Mouse (Mus musculus): Measurements from ENCODE around the gene Psenen. TPM values are rescaled to one million over a fixed set of nuclear protein-coding genes. Genes with fewer than 3 reads are reported as not detected.
A peak's percentile ranks its signal among the peaks of the same experiment; 100 is the strongest.

Psenen gene
- polyA plus RNA-seq, 1 experiment from 2014 or later, result 119 TPM

DNA sequence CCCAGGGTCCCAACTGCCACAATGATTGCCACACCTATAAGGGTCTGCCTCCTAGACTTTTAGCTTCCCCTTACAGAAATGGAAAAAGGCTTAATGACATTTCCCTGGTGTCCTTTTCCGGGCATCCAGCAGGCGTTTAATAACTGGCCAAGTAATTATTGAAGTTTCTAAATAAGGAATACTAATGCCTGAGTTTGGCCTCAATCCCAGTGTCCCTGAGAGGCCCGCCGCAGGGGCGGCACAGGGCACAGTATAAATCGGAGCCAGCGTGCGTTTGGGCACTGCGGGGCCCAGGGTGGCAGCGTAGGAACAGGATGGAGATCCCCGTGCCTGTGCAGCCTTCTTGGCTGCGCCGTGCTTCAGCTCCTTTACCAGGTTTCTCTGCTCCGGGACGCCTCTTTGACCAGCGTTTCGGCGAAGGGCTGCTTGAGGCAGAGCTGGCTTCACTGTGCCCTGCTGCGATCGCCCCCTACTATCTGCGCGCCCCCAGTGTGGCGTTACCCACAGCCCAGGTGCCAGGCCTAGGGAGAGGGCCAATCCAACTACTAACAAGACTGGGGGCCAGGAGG, 10.3 kb downstream of the Psenen start:
- H3K36me3 ChIP-seq (ENCODE audit: control insufficient read depth, insufficient read depth, low read length), result peaks cover 32% of the 10 kb centered on the region
- ATAC-seq (replicated peaks; ENCODE audit: low FRiP score, low TSS enrichment, low read depth), result no peak
- H3K27me3 ChIP-seq (replicated peaks; ENCODE audit: control insufficient read depth, insufficient read depth, low read length), result no peaks in the 10 kb centered on the region
- peaks cover 8% of the 10 kb centered on the region for H3K4me1 ChIP-seq (replicated peaks; ENCODE audit: control insufficient read depth, insufficient read depth, low read length)
- peak; percentile 64 for DNase-seq (ENCODE audit: low spot score)
- H3K4me2 ChIP-seq (ENCODE audit: low read length), result peak overlapping the region; percentile 86
- no peaks in the 10 kb centered on the region for H3K9me3 ChIP-seq (ENCODE audit: control insufficient read depth, low read length)
- H3K9ac ChIP-seq (ENCODE audit: low read length), result peak overlapping the region; percentile 69
- H3K4me3 ChIP-seq (ENCODE audit: low read depth, low read length), result peak overlapping the region; percentile 78
- peak overlapping the region; percentile 96; the same call in 1 of the 2 replicates for H3K27ac ChIP-seq (ENCODE audit: low read depth)
- WGBS, result 4% methylated on average over 23 of the region's 23 CpGs

DNA sequence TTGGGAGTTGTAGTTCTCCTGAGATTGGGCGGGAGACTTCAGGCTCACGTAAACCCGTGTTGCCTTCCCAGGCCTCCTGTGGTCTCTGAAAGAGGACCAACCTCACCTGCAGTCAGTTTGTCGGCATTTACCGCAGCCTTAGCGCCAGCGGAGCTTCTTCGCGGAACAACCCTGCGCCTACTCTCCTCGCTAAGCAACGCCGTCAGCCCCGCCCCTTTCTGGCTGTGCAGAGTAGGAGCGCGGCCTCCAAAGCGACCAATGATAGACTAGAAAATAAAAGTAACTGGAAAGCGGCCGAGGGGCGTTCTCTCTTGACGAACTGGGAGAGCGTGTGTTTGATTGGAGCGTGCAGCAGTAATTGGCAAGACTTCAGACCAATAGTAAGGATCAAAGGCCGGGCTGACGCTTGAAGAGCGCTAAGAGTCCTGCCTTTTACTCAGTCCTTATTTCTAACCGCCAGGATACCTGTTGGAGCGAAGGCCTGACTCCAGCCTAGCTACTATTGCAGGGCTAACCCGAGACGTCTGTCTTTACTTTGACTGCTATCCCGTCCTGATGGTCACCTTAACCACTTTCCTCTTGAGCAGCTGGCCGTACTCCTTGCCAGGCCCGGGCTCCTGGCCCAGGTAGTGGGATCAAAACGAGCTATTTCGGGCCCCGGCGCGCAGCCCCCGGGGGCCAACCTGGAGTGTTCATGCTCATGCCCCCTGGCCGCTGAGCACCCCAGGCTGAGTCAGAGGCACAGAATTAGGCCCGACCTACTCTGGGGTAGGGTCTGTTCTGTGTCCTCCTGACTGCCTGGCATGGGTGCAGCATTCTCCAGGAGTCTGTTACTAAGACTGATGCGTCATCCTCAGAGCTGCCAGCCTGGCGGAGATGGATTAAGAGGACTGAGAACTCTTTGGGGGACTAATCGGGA, 11.1 kb downstream of the Psenen start, which contains the start of the genes Hspb6 and Proser3:
Gene Hspb6, plus strand, starts transcription at position 77 of the 919 bp plus-strand sequence.
Gene Proser3, minus strand, starts transcription at position 198 of the 919 bp plus-strand sequence.
- H3K4me2 ChIP-seq (ENCODE audit: low read length), result peak within 1 kb of the TSS; percentile 86
- no peaks in the 10 kb centered on the region for H3K27me3 ChIP-seq (replicated peaks; ENCODE audit: control insufficient read depth, insufficient read depth, low read length)
- peaks cover 8% of the 10 kb centered on the region for H3K4me1 ChIP-seq (replicated peaks; ENCODE audit: control insufficient read depth, insufficient read depth, low read length)
- no peaks in the 10 kb centered on the region for H3K9me3 ChIP-seq (ENCODE audit: control insufficient read depth, low read length)
- H3K36me3 ChIP-seq (ENCODE audit: control insufficient read depth, insufficient read depth, low read length), result peaks cover 34% of the 10 kb centered on the region
- WGBS, result 1% methylated on average over 44 of the region's 44 CpGs
- ATAC-seq (replicated peaks; ENCODE audit: low FRiP score, low TSS enrichment, low read depth) (peak; percentile 94), DNase-seq (ENCODE audit: low spot score) (peak; percentile 98)
- H3K27ac ChIP-seq (ENCODE audit: low read depth), result peak within 1 kb of the TSS; percentile 96
- peak within 1 kb of the TSS; percentile 69 for H3K9ac ChIP-seq (ENCODE audit: low read length)
- H3K4me3 ChIP-seq (ENCODE audit: low read depth, low read length), result peak within 1 kb of the TSS; percentile 78

DNA sequence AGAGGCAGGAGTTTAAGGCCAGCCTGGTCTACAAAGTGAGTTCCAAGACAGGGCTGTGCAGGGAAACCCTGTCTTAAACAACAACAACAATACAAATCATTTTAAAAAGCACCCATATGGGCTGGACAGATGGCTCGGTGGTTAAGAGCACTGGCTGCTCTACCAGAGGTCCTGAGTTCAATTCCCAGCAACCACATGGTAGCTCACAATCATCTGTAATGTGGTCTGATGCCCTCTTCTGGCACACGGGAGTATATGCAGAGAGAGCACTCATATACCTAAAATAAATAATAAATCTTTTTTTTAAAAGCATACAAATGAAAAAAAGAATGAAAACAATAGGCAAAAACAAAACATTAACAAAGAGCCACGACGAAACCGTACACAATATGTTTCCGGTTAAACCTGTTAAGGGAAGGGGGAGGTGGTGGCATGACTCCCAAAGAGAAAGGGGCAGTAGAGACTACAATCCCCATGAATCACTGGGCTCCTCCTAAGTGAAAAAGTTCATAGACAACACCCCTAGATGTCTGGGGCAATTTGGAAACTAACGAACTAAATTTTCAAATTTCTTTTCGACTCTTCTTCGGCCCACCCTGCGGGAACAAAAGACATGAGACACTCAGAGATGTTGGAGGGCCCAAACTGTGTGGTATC, 11.9 kb downstream of the Psenen start:
- H3K4me3 ChIP-seq (ENCODE audit: low read depth, low read length), result peak overlapping the region; percentile 78
- H3K4me2 ChIP-seq (ENCODE audit: low read length), result peak overlapping the region; percentile 86
- peaks cover 32% of the 10 kb centered on the region for H3K36me3 ChIP-seq (ENCODE audit: control insufficient read depth, insufficient read depth, low read length)
- DNase-seq (ENCODE audit: low spot score), result no peak
- ATAC-seq (replicated peaks; ENCODE audit: low FRiP score, low TSS enrichment, low read depth), result peak; percentile 68
- H3K9ac ChIP-seq (ENCODE audit: low read length), result peak overlapping the region; percentile 69
- WGBS, result 3% methylated on average over 10 of the region's 10 CpGs
- peaks cover 8% of the 10 kb centered on the region for H3K4me1 ChIP-seq (replicated peaks; ENCODE audit: control insufficient read depth, insufficient read depth, low read length)
- no peaks in the 10 kb centered on the region for H3K9me3 ChIP-seq (ENCODE audit: control insufficient read depth, low read length)
- H3K27ac ChIP-seq (ENCODE audit: low read depth), result peak overlapping the region; percentile 96
- no peaks in the 10 kb centered on the region for H3K27me3 ChIP-seq (replicated peaks; ENCODE audit: control insufficient read depth, insufficient read depth, low read length)

DNA sequence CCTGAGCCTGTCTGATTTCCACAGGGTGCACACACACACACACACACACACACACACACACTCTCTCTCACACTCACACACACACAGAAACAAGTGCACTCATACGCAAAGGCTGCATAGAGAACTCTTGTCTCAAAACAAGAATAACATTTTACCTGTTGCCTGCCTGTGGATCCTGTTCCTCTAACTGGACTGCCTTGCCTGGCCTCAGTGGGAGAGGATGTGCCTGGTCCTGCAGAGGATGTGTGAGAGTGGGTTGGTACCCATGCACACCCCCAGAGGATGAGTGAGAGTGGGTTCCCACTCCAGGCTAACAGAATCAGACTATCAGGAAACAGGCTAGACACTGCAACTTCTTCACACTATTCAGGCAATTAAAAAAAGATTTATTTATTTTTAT, 12.8 kb downstream of the Psenen start:
- 96% methylated on average over 1 of the region's 1 CpGs for WGBS
- H3K9ac ChIP-seq (ENCODE audit: low read length), result no peak overlapping the region
- no peak for DNase-seq (ENCODE audit: low spot score)
- H3K4me3 ChIP-seq (ENCODE audit: low read depth, low read length), result no peak overlapping the region
- H3K4me1 ChIP-seq (replicated peaks; ENCODE audit: control insufficient read depth, insufficient read depth, low read length), result peaks cover 8% of the 10 kb centered on the region
- H3K27ac ChIP-seq (ENCODE audit: low read depth), result no peak overlapping the region
- H3K9me3 ChIP-seq (ENCODE audit: control insufficient read depth, low read length), result no peaks in the 10 kb centered on the region
- no peak for ATAC-seq (replicated peaks; ENCODE audit: low FRiP score, low TSS enrichment, low read depth)
- H3K36me3 ChIP-seq (ENCODE audit: control insufficient read depth, insufficient read depth, low read length), result peaks cover 34% of the 10 kb centered on the region
- H3K27me3 ChIP-seq (replicated peaks; ENCODE audit: control insufficient read depth, insufficient read depth, low read length), result no peaks in the 10 kb centered on the region
- no peak overlapping the region for H3K4me2 ChIP-seq (ENCODE audit: low read length)

DNA sequence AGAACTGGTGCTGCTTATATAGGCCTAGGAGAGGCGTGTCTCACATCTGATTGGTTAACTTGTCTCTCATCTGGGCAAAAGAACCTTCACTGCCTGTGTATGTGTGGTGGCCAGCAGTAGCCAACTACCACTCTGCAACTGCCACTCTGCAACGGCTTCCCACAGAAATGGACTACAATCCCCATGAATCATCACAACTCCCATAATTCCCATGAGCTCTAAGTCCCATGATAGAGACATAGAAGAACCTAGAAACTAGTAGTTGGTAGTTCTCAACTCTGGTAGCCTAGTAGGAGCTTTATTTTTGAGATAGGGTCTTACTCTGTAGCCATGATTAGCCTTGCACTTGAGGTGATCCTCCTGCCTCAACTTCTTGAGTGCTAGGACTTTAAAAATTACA, 13.5 kb downstream of the Psenen start:
- no peaks in the 10 kb centered on the region for H3K27me3 ChIP-seq (replicated peaks; ENCODE audit: control insufficient read depth, insufficient read depth, low read length)
- H3K4me2 ChIP-seq (ENCODE audit: low read length), result no peak overlapping the region
- H3K4me3 ChIP-seq (ENCODE audit: low read depth, low read length), result no peak overlapping the region
- DNase-seq (ENCODE audit: low spot score), result no peak
- H3K27ac ChIP-seq (ENCODE audit: low read depth), result no peak overlapping the region
- WGBS, result 92% methylated on average over 2 of the region's 2 CpGs
- no peak for ATAC-seq (replicated peaks; ENCODE audit: low FRiP score, low TSS enrichment, low read depth)
- peaks cover 32% of the 10 kb centered on the region for H3K36me3 ChIP-seq (ENCODE audit: control insufficient read depth, insufficient read depth, low read length)
- no peaks in the 10 kb centered on the region for H3K9me3 ChIP-seq (ENCODE audit: control insufficient read depth, low read length)
- H3K9ac ChIP-seq (ENCODE audit: low read length), result no peak overlapping the region
- peaks cover 8% of the 10 kb centered on the region for H3K4me1 ChIP-seq (replicated peaks; ENCODE audit: control insufficient read depth, insufficient read depth, low read length)

DNA sequence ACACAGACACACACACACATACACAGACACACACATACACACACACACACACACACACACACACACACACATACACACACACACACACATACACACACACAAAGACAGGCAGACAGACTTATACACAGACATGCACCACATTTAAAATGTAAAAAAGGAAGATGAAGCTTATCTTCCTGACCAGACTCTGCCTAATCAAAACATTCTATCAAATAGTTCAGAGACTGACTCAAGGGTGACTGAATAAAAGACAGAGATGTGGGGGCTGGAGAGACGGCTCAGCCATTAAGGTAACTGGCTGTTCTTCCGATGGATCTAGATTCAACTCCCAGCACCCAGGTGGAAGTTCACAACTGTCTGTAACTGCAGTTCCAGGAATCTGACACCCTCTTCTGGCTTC, 19.1 kb downstream of the Psenen start:
- DNase-seq (ENCODE audit: low spot score) (no peak), ATAC-seq (replicated peaks; ENCODE audit: low FRiP score, low TSS enrichment, low read depth) (no peak)
- Histone ChIP-seq H3K9me3 (ENCODE audit: control insufficient read depth, low read length) (no peaks in the 10 kb centered on the region), H3K27me3 (replicated peaks; ENCODE audit: control insufficient read depth, insufficient read depth, low read length) (no peaks in the 10 kb centered on the region), H3K36me3 (ENCODE audit: control insufficient read depth, insufficient read depth, low read length) (peaks cover 65% of the 10 kb centered on the region), H3K27ac (ENCODE audit: low read depth) (no peak overlapping the region), H3K4me3 (ENCODE audit: low read depth, low read length) (no peak overlapping the region), H3K4me1 (replicated peaks; ENCODE audit: control insufficient read depth, insufficient read depth, low read length) (no peaks in the 10 kb centered on the region), H3K9ac (ENCODE audit: low read length) (no peak overlapping the region), H3K4me2 (ENCODE audit: low read length) (no peak overlapping the region)
- WGBS, result 94% methylated on average over 2 of the region's 2 CpGs

DNA sequence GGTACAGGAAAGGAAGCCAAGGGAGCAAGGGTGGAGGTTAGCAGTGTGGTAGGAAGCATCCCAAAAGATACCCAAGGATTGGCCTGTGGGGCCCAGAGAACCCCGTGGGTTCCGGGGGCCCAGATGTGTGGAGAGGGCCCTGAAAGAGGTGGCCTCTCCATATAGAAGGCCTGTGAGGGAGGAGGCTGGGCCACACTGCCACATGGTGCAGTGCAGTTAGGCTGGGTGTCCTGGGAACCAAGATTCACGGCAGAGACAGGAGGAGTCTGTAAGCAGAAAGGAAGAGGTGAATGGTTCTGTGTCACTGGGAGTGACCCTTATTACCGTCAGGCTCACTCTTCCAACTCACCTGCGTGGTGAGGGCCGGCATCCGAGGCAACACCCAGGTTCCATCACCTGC, 22.9 kb downstream of the Psenen start:
- Histone ChIP-seq H3K4me2 (ENCODE audit: low read length) (no peak overlapping the region), H3K27me3 (replicated peaks; ENCODE audit: control insufficient read depth, insufficient read depth, low read length) (no peaks in the 10 kb centered on the region), H3K36me3 (ENCODE audit: control insufficient read depth, insufficient read depth, low read length) (peaks cover 49% of the 10 kb centered on the region), H3K9ac (ENCODE audit: low read length) (no peak overlapping the region), H3K9me3 (ENCODE audit: control insufficient read depth, low read length) (no peaks in the 10 kb centered on the region), H3K4me3 (ENCODE audit: low read depth, low read length) (no peak overlapping the region), H3K27ac (ENCODE audit: low read depth) (no peak overlapping the region), H3K4me1 (replicated peaks; ENCODE audit: control insufficient read depth, insufficient read depth, low read length) (0 out of 2 replicates have a peak, but pooled peaks cover under 1% of the 10 kb centered on the region)
- WGBS, result 92% methylated on average over 7 of the region's 7 CpGs
- DNase-seq (ENCODE audit: low spot score), result no peak
- ATAC-seq (replicated peaks; ENCODE audit: low FRiP score, low TSS enrichment, low read depth), result no peak

Measured in intestine, embryonic 14.5 days (tissue).